Mouse (Mus musculus) gastrocnemius, postnatal 10 days (tissue): ENCODE results near the gene Atxn2. TPM values are rescaled to one million over a fixed set of nuclear protein-coding genes. Genes with fewer than 3 reads are reported as not detected.
"Not testable (repeated sequence)": the region's sequence is repeated elsewhere in the genome, so short reads cannot be mapped to it uniquely, and the experiment has no call there.

Experiments used
- DNase-seq: peaks from one replicate; pipeline ENCODE4 v3.0.0; 2021; ENCODE audit warnings: mixed read lengths
- long read RNA-seq, 2 experiments: library from polyadenylated mRNA; stranded (forward); transcript quantifications; one replicate each; pipeline ENCODE4 v2.0.0; 2021
- total RNA-seq, 2 experiments: library from RNA; stranded (reverse); gene quantifications; 2 replicates each; pipeline ENCODE4 v1.2.3; 2021

The Atxn2 gene
- total RNA-seq: 100 to 1,000 TPM; 127 to 152 TPM
- long read RNA-seq, experiment 1, full-length matches to known transcripts: 3 of 58 reads
- long read RNA-seq, experiment 1, partial matches to known transcripts: 6 of 58 reads
- long read RNA-seq, experiment 1, other reads (novel, unspliced or antisense): 49 of 58 reads
- long read RNA-seq, experiment 2, full-length matches to known transcripts: 1 of 36 reads
- long read RNA-seq, experiment 2, partial matches to known transcripts: 3 of 36 reads
- long read RNA-seq, experiment 2, other reads (novel, unspliced or antisense): 32 of 36 reads

GRCm38 (mm10) chr5:121711174-121711927 is at the start of gene Atxn2:
Gene Atxn2, plus strand, starts transcription at chr5:121711337.
- peak; percentile 88 for DNase-seq

- no peak for DNase-seq
These were observed 49.6 kb upstream of the Atxn2 start for GRCm38 (mm10) chr5:121661494-121661893.

GRCm38 (mm10) chr5:121663456-121663855 is 47.7 kb upstream of the Atxn2 start:
- no peak for DNase-seq

- no peak for DNase-seq
These were observed 47.1 kb upstream of the Atxn2 start for GRCm38 (mm10) chr5:121664078-121664477.

GRCm38 (mm10) chr5:121664971-121665370 is 46.2 kb upstream of the Atxn2 start:
- no peak for DNase-seq

- no peak for DNase-seq
These were observed 44.1 kb upstream of the Atxn2 start for GRCm38 (mm10) chr5:121667067-121667466.

GRCm38 (mm10) chr5:121668411-121668810 is 42.7 kb upstream of the Atxn2 start:
- DNase-seq: no peak

GRCm38 (mm10) chr5:121670412-121670811 is 40.7 kb upstream of the Atxn2 start:
- DNase-seq: peak; percentile 32

- no peak for DNase-seq
These were observed 28.9 kb upstream of the Atxn2 start for GRCm38 (mm10) chr5:121682250-121682649.

GRCm38 (mm10) chr5:121685495-121685894 is 25.6 kb upstream of the Atxn2 start:
- no peak for DNase-seq

- DNase-seq: no peak
These were observed 24.8 kb upstream of the Atxn2 start for GRCm38 (mm10) chr5:121686113-121686898.

- peak; percentile 30 for DNase-seq
These were observed 20.5 kb upstream of the Atxn2 start for GRCm38 (mm10) chr5:121690482-121691211.

GRCm38 (mm10) chr5:121691436-121691835 is 19.7 kb upstream of the Atxn2 start:
- DNase-seq: not testable (repeated sequence)

GRCm38 (mm10) chr5:121692897-121693296 is 18.2 kb upstream of the Atxn2 start:
- no peak for DNase-seq

- no peak for DNase-seq
These were observed 14.4 kb upstream of the Atxn2 start for GRCm38 (mm10) chr5:121696761-121697160.

- DNase-seq: no peak
These were observed 11.2 kb upstream of the Atxn2 start for GRCm38 (mm10) chr5:121699891-121700290.

GRCm38 (mm10) chr5:121700496-121700895 is 10.6 kb upstream of the Atxn2 start:
- peak; percentile 24 for DNase-seq

GRCm38 (mm10) chr5:121701111-121701769 is 9.9 kb upstream of the Atxn2 start:
- DNase-seq: no peak

GRCm38 (mm10) chr5:121703341-121703740 is 7.8 kb upstream of the Atxn2 start:
- no peak for DNase-seq

- no peak for DNase-seq
These were observed 6.5 kb upstream of the Atxn2 start for GRCm38 (mm10) chr5:121704512-121705248.

GRCm38 (mm10) chr5:121710402-121710801 is 735 bp upstream of the Atxn2 start:
- DNase-seq: no peak
